Mouse (Mus musculus) ES-CJ7 (cell line): ENCODE data around the gene Cyp1a2.
A peak's percentile ranks its signal among the peaks of the same experiment; 100 is the strongest.

ENCODE experiments used
- DNase-seq: peaks from one replicate; pipeline ENCODE4 v3.0.0; 2011; ENCODE audit warnings: low read depth, low spot score

Gene Cyp1a2

GRCm38 (mm10) chr9:57646551-57647103 lies 36.9 kb downstream of the Cyp1a2 start:
- no peak for DNase-seq

- DNase-seq, result peak; percentile 84
Measured at GRCm38 (mm10) chr9:57644944-57645893, 38.3 kb downstream of the Cyp1a2 start.

- no peak for DNase-seq
Measured at GRCm38 (mm10) chr9:57644442-57644943, 39.0 kb downstream of the Cyp1a2 start.

- no peak for DNase-seq
Measured at GRCm38 (mm10) chr9:57643856-57644180, 39.7 kb downstream of the Cyp1a2 start.

- no peak for DNase-seq
Measured at GRCm38 (mm10) chr9:57643169-57643855, 40.2 kb downstream of the Cyp1a2 start.

GRCm38 (mm10) chr9:57641775-57642550 lies 41.5 kb downstream of the Cyp1a2 start:
- peak; percentile 55 for DNase-seq

GRCm38 (mm10) chr9:57641022-57641421 lies 42.5 kb downstream of the Cyp1a2 start:
- no peak for DNase-seq

GRCm38 (mm10) chr9:57640384-57640783 lies 43.1 kb downstream of the Cyp1a2 start:
- peak; percentile 39 for DNase-seq

- no peak for DNase-seq
Measured at GRCm38 (mm10) chr9:57639661-57640328, 43.7 kb downstream of the Cyp1a2 start.

- no peak for DNase-seq
Measured at GRCm38 (mm10) chr9:57638651-57639459, 44.6 kb downstream of the Cyp1a2 start.

- no peak for DNase-seq
Measured at GRCm38 (mm10) chr9:57637741-57638322, 45.7 kb downstream of the Cyp1a2 start.

- DNase-seq, result no peak
Measured at GRCm38 (mm10) chr9:57637272-57637671, 46.2 kb downstream of the Cyp1a2 start.

- no peak for DNase-seq
Measured at GRCm38 (mm10) chr9:57633481-57634024, 50.0 kb downstream of the Cyp1a2 start.

- DNase-seq, result peak; percentile 63
Measured at GRCm38 (mm10) chr9:57629118-57629874, 54.2 kb downstream of the Cyp1a2 start.

GRCm38 (mm10) chr9:57628717-57629116 lies 54.8 kb downstream of the Cyp1a2 start:
- DNase-seq, result no peak

GRCm38 (mm10) chr9:57627892-57628291 lies 55.6 kb downstream of the Cyp1a2 start:
- DNase-seq, result no peak

GRCm38 (mm10) chr9:57627191-57627590 lies 56.3 kb downstream of the Cyp1a2 start:
- DNase-seq, result no peak
